Mouse (Mus musculus): ENCODE results near the gene Gm20532.

- TF ChIP-seq CTCF (IDR thresholded peaks at IDR 0.05; ENCODE audit: borderline replicate concordance, control insufficient read depth, extremely low read depth, insufficient read depth, low read length, poor library complexity) (no peak), POLR2A (IDR thresholded peaks at IDR 0.05; ENCODE audit: control insufficient read depth, extremely low read depth, insufficient read depth, low read length, poor library complexity) (no peak)
These were observed 29.2 kb downstream of the Gm20532 start for GRCm38 (mm10) chr2:26615459-26616124.

All from thymus, adult 2 months (tissue).